Mouse (Mus musculus) c-Kit-positive CD71-positive TER-119-positive erythroid progenitor cells, embryonic 14.5 days (primary cell): ENCODE measurements at regions not wholly inside any gene's neighbourhood (a gene's known extent, or its start where the extent isn't known, plus 50 kb on each side); places are given as distances from the start of the nearest gene placed in this dataset.

Experiments used
- DNase-seq: peaks from one replicate; pipeline ENCODE4 v3.0.0-alpha.2; 2013; ENCODE audit warnings: low spot score

GRCm38 (mm10) chr2:133498717-133499143 lies 53.2 kb upstream of the Bmp2 start:
- DNase-seq: no peak

DNA sequence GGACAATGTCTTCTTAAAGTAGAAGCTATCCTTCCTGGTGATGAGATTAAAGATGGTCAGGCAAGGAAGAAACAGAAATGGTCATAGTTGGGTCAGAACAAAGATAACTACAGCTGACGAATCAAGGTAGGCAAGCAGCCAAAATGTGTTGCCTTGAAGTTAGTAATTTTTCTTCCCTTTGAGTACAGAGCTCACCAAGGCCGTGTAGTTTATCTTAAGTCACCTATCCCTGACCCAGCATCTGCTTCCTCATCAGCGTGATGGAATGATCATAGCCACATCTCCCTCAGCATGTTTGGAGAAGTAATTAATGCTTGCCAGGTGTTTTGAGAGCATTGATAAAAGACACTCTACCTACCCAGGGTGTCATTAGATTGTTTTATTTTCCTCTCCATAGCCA lies 52.1 kb upstream of the Bmp2 start:
- DNase-seq: no peak
